Mouse (Mus musculus) c-Kit-positive CD71-positive TER-119-positive erythroid progenitor cells, embryonic 14.5 days (primary cell): ENCODE data around the gene Mmp21.

Experiments used
- DNase-seq: peaks from one replicate; pipeline ENCODE4 v3.0.0-alpha.2; 2013; ENCODE audit warnings: low spot score

Gene Mmp21

DNA sequence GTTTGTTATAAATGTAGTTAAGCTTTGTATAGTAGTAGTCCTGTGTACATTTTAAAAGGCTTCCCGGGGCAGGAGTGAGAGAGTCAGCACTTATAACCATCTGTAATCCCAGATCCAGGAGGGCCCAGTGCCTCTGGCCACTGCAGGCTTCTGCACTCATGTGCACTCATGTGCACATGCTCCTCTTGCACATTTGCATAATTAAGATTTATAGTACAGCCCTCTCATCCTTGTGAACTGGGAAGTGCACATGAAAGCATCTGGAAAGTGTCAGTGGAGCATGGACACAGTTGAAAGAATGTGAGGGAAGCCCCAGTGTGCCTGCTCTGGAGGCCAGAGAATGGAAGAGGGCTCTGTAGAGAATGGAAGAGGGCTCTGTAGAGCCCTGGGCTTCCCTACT lies 17.4 kb downstream of the Mmp21 start:
- DNase-seq, result no peak

DNA sequence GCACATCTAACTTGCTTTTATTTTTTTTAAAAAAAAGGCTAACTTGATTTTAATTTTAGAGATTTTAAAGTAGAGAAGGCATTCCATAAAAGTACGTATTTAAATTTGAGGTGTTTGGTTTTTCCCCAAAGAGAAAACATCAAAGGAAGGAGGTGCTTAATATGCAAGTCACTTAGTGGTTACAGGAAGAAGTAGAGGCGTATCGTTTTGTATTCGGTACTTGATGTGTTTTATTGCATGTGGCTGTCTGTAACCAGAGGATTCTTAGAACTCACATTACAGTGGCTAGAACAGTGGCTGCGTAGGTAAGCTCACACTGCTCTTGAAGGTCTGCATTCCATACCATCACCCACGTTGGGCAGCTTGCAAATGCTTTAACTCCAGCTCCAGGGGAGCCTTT lies 34.1 kb downstream of the Mmp21 start:
- DNase-seq, result no peak

DNA sequence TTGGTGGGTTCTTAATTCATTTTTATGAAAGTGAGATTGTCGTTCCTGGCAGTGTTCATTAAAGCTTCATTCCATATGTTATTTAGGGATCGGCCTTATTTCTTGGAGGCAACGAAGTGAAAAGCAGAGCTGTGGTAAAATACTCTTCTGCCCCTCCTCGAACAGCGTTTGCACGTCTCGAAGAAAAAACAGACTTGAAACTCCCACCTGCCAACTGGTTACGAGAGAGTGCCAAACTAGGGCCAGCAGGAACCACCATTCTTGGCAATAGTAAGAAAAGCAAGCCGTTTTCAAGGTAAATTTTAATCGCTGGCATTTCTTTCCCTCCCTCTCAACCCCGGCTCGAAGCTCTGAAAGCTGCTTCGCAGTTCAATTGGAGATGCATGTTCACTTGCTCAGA lies 41.0 kb downstream of the Mmp21 start:
- DNase-seq, result no peak

DNA sequence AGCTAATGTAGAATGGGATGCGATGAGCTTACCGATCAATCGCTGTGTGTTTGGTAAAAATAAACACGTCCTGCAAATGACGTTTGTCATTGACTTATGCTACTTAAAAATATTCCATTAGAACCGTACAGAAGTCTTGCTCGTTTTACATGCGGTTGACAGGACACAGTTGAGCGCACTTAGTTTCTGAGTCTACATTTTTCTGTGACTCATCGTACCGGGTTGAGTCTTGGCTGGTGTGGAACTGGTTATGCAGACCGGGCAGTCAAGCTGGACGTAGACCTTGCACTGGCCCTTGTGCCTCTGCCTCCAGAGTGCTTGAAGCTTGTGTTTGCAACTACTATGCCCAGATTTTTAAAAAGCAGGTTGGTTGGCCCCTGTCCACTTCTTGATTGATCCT lies 41.6 kb downstream of the Mmp21 start:
- DNase-seq, result peak; percentile 26

DNA sequence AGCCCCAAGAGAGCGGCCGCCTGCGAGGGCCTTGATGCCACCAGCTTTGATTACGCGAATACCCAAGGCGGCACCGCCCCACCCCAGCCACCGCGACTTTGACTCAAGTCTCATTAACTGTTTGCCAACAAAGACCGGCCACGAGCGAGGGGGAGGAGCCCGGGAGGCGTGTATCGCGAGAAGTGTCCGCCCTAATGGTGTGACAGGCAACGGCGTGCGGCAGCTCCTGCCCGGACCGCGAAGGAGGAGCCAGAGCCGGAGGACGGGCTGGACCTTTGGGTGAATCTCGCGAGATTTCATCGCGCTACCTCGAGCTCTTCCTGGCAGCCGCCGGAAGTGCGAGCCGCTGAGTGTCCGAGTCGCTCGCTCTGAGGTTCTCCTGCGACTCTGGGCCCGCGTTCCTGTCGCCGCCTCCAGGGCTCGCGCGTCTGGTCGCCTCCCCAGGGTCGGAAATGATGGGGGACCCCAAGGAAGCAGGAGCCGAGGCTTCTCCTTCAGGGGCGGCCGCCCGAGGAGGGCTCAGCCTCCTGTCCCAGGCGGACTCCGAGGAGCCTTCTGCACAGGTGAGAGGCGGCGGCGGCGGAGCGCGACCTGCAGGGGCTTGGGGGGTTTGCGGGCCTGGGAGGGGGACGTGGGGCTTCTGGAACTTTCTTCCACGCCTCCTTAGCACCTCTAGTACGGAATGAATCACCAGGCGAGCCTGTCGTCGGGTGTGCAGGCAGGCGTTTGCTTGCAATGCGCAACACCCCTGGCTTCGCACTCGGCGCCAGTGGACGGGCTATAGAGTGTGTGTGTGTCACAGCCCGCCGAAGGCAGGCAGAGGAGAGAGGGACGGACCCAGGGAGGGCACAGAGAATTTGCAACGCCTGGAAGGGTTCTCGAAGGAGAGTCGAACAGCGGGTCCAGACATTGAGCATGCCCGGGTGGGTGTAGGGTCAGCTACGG lies 42.2 kb downstream of the Mmp21 start, which contains the start of gene Edrf1:
Edrf1 (plus strand) TSS at position 183 of the 945 bp plus-strand sequence.
- peak; percentile 99 for DNase-seq

DNA sequence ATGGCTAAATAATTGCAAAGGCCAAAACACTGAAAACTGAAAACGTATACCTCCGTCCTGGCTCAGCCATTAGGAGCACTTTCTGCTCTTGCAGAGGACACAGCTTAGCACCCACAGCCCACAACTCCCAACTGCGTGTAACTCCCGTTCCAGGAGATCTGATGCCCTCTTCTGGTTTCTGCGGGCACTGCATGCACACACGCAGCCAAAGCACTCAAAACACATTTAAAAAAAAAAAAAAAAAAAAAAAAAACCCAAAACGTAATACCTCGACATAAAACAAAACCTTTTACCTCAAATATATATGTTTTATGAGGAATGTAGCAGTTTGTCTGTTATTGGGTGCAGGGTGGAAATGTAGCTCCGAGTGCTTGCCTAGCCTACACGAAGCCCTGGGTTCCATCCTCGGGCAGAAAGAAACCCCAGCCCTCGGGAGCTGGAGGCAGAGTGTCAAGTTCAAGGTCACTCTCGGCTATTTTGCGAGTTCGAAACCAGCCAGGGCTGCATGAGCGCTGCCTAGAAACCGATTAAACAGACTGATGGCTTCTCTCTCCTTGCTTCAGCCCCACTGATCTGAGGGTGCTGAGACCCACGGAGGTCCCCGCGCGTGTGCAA lies 43.0 kb downstream of the Mmp21 start:
- peak; percentile 74 for DNase-seq

DNA sequence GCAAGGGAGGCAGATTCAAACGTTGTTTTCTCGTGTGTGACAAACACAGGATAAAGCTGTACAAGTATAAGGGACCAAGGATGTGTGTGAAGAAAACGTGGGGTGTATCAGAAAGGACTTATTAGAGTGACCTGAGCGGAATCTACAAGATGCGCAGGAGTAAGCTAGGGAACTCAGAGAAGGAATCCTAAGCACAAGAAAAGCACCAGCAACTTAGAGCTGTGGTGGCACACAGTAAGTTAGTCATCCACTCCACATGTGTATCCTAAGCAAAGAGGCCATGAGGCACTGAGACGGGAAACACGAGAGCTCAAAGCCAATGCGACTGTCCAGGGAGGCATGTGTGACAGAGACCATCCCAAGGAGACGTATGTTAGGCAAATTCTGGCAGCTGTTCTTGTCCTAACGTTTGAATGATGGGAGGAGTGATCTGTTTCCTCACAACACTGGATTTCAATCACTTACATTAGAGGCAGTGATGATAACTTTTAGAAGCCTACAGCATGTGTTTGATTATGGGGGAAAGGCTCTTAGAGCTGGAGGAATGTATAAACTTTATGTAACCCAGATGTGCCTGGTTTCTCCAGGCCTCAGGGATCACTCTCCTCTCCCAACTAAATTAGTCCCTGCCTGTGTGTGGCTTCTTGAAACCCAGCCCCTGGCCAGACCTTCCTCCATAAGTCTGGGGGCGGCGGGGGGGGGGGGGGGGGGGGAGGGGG lies 44.8 kb downstream of the Mmp21 start:
- no peak for DNase-seq

DNA sequence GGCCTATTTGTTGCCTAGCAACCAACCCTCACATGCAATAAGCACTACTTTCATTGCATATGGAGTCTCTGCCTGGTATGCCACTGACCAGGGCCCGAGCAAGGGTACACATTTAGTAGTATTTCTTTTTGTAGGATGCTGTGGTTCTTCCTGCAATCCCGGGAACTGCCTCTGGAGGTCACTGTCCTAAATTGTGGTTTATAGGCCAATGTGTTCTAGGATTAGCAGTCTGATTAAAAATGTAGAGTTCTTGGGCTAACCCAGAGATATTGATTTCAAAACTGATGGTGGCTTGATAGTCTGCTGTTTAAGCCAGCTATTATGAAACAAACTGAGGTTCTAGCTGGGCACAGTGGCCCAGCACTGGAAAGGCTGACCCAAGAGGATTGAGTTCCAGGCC lies 47.4 kb downstream of the Mmp21 start:
- peak; percentile 50 for DNase-seq

DNA sequence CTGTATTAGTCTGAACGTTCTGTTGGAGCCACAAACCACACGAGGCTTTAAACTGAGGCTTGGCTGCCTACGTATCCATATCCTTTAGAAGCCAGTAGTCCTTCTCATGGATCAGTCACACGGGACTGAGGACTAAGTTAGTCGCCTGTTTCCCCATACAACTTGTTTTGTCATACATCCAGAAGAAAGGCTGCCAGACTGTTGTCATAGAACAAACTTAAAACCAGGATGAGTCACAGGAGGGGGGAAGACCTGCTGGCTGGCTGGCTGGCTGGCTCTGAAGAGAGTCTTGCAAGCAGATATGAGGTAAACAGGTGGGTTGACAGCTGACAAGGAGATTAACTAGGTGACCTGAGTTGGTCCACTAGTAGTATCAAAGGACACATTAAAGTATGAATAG lies 49.0 kb downstream of the Mmp21 start:
- DNase-seq, result no peak

DNA sequence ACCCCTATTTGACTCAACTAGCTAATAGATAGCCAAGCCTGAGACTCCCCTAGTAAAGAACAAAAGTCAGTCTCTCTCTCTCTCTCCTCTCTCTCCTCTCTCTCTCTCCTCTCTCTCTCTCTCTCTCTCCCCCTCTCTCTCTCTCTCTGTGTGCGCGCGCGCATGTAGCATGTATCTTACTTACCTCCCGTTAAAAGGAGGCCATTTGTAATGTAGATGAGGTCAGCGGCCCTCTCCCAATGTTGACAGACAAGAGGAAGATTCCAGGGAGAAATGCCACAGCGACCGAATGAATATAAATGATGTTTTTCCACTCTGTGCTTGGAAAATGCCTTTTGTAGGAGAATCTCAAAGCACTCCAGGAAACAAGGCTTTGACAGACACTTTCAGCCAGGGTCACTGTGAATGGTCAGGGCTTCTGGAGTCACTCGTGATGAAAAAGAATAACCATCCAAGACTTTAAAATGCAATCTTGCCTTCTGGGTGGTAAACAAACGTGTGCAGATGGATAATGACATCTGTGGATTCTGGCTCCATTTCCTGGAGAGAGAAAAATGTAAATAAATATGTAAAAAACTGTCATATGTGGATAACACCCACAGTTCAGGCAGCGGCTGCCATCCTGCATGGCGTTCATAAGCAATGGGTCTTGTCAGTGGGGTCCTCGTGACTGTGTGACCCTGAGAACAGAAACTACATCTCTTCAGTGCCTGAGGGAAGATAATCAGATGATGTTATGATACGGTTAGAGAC lies 52.5 kb downstream of the Mmp21 start:
- DNase-seq, result no peak
